Mouse (Mus musculus) stomach, embryonic 15.5 days (tissue): Measurements from ENCODE around the gene Mob1a. TPM values are rescaled to one million over a fixed set of nuclear protein-coding genes. Genes with fewer than 3 reads are reported as not detected.

Source experiments
- ATAC-seq: fragments of 200-750 bp; cut with Nextera tagmentation; 2 replicates; pipeline ENCODE4 v1.8.0; 2017; ENCODE audit warnings: low read depth, moderate number of reproducible peaks, moderate TSS enrichment; ENCODE audit not compliant: insufficient read depth, low FRiP score
- H3K27ac ChIP-seq: fragments of 300-500 bp; sonication (generic); 2 replicates; pipeline ENCODE4 v1.5.1; 2015; ENCODE audit warnings: mild to moderate bottlenecking, inconsistent platforms
- H3K27me3 ChIP-seq: fragments of 300-500 bp; sonication (generic); replicated peaks from 2 replicates; pipeline ENCODE4 v1.6.1; 2015; ENCODE audit warnings: inconsistent platforms
- H3K36me3 ChIP-seq: fragments of 300-500 bp; sonication (generic); 2 replicates; pipeline ENCODE4 v1.6.1; 2015; ENCODE audit warnings: inconsistent platforms
- H3K4me1 ChIP-seq: fragments of 300-500 bp; sonication (generic); 2 replicates; pipeline ENCODE4 v1.6.1; 2015; ENCODE audit warnings: inconsistent platforms
- H3K4me2 ChIP-seq: fragments of 300-500 bp; sonication (generic); 2 replicates; pipeline ENCODE4 v1.6.1; 2015; ENCODE audit warnings: mild to moderate bottlenecking, inconsistent platforms
- H3K4me3 ChIP-seq: fragments of 300-500 bp; sonication (generic); replicated peaks from 2 replicates; pipeline ENCODE4 v1.5.1; 2015; ENCODE audit warnings: inconsistent platforms
- H3K9ac ChIP-seq: fragments of 300-500 bp; sonication (generic); 2 replicates; pipeline ENCODE4 v1.6.1; 2015; ENCODE audit warnings: inconsistent platforms
- H3K9me3 ChIP-seq: fragments of 300-500 bp; sonication (generic); 2 replicates; pipeline ENCODE4 v1.6.1; 2016; ENCODE audit warnings: inconsistent platforms
- WGBS: fragments of 180-500 bp; shearing (Covaris S2); methylation state at CpG from one replicate; pipeline ENCODE4 v1.1.7; 2015; 5-methylcytosine and 5-hydroxymethylcytosine counted together
- polyA plus RNA-seq: library from polyadenylated mRNA; unstranded; fragments of >200 nt; fragmentation: Nextera tagmentation; extraction: Ambion mirVana; gene quantifications from 2 replicates; pipeline ENCODE4 v1.2.1, GENCODE M21; 2015

Gene Mob1a
- polyA plus RNA-seq, 1 experiment from 2014 or later, result 63.5 TPM

GRCm38 (mm10) chr6:83361523-83362248, 35.9 kb downstream of the Mob1a start:
- no peak for ATAC-seq
- 86% methylated on average over 11 of the region's 11 CpGs for WGBS

GRCm38 (mm10) chr6:83363075-83363474, 37.3 kb downstream of the Mob1a start:
- Histone ChIP-seq H3K4me3 (no peak overlapping the region), H3K9ac (no peak overlapping the region), H3K27me3 (no peaks in the 10 kb centered on the region), H3K4me1 (no peaks in the 10 kb centered on the region), H3K4me2 (no peak overlapping the region), H3K27ac (no peak overlapping the region), H3K9me3 (no peaks in the 10 kb centered on the region), H3K36me3 (peaks cover 19% of the 10 kb centered on the region)
- ATAC-seq, result no peak
- 90% methylated on average over 12 of the region's 12 CpGs for WGBS

More at GRCm38 (mm10) chr6:83361523-83362248, 35.9 kb downstream of the Mob1a start:
- H3K4me1 ChIP-seq, result no peaks in the 10 kb centered on the region
- H3K9ac ChIP-seq, result no peak overlapping the region
- H3K9me3 ChIP-seq, result no peaks in the 10 kb centered on the region
- no peaks in the 10 kb centered on the region for H3K27me3 ChIP-seq
- H3K36me3 ChIP-seq, result peaks cover 18% of the 10 kb centered on the region
- H3K27ac ChIP-seq, result no peak overlapping the region
- H3K4me2 ChIP-seq, result no peak overlapping the region
- no peak overlapping the region for H3K4me3 ChIP-seq

GRCm38 (mm10) chr6:83370316-83370965, 44.6 kb downstream of the Mob1a start:
- H3K36me3 ChIP-seq, result peaks cover 71% of the 10 kb centered on the region
- 86% methylated on average over 21 of the region's 21 CpGs for WGBS
- H3K9ac ChIP-seq, result no peak overlapping the region
- no peaks in the 10 kb centered on the region for H3K9me3 ChIP-seq
- H3K4me2 ChIP-seq, result no peak overlapping the region
- no peaks in the 10 kb centered on the region for H3K4me1 ChIP-seq
- no peak overlapping the region for H3K4me3 ChIP-seq
- ATAC-seq, result no peak
- H3K27ac ChIP-seq, result no peak overlapping the region
- no peaks in the 10 kb centered on the region for H3K27me3 ChIP-seq

- H3K27ac ChIP-seq, result no peak overlapping the region
- ATAC-seq, result no peak
- 92% methylated on average over 3 of the region's 3 CpGs for WGBS
Observed at GRCm38 (mm10) chr6:83371350-83371749, 45.5 kb downstream of the Mob1a start.

DNA sequence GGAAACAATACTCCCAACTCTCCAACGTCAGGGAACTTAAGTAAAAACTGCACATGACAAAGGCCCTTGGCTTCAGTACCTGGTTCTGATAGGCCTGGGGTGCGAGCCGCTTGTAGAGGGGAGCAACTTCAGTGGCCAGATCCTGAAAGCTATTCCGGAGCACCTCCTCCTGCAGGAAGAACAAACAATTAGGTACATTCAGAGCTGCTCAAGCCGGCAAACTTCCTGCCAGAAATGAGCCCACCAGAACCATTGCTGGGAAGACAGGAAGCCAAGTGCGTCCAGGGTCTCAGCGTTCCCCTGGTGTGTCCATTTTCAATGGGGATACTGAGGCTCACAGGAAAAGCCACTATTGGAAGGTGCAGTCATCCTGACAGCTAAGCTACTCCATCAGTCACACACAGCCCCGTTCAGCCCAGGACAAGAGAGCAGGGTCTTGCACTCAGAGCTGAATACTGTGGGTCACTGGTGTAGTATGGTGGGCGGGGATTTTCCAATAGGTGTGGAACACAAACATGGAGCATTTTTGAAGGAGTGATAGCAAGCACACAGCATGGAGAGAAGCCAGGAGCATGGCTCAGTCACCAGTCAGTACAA, 48.0 kb downstream of the Mob1a start:
- Histone ChIP-seq H3K27ac (no peak overlapping the region), H3K36me3 (peaks cover 72% of the 10 kb centered on the region), H3K9me3 (no peaks in the 10 kb centered on the region), H3K4me1 (no peaks in the 10 kb centered on the region), H3K9ac (no peak overlapping the region), H3K4me2 (no peak overlapping the region), H3K4me3 (no peak overlapping the region), H3K27me3 (no peaks in the 10 kb centered on the region)
- ATAC-seq, result no peak
- 85% methylated on average over 9 of the region's 9 CpGs for WGBS

More at GRCm38 (mm10) chr6:83371350-83371749, 45.5 kb downstream of the Mob1a start:
- Histone ChIP-seq H3K9ac (no peak overlapping the region), H3K27me3 (no peaks in the 10 kb centered on the region), H3K4me2 (no peak overlapping the region), H3K4me3 (no peak overlapping the region), H3K36me3 (peaks cover 77% of the 10 kb centered on the region), H3K4me1 (no peaks in the 10 kb centered on the region), H3K9me3 (no peaks in the 10 kb centered on the region)

DNA sequence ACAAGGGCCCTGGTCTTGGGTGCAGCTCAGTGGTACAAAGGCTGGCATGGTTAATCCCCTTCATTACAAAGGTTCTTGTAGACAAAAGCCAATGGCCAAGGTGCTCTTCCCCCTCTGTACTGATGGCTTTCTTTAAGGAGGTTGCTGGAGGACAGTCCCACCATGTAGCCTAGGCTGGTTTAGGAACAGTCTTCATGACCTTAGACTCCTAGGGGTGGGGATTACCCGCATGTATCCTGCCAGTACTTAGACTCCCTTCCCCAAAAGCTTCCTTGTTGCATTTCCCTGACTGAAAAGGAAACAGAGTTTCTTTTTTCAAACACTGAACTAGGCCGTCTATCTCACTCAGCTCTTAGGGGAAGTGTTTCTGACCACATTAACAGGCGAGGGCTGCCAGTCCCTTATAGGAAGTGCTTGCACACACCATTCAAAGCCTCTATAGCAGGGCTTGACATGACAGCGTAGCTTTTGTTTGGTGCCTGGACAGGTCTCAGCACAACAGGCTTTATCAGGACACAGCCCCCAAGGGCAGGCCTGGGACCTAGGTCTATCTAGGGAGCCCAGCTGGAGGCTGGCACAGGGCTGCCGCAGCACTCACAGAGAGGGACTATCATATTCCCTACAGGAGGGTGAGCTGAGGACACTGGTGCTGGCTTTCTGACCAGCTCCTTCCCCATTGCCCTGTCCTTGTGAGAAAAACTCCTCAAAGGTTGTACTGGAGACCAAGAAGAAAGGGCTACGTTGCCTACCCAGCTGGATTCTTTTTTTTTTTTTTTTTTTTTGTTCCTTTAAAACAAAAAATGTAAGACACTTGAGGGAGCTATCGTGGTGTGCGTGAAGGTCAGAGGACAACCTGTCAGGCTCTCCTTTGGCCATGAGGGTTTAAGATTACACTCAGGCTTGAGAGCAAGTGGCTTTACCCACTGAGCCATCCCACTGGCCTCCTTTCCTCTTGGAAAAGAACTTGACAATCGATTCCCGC, 56.0 kb downstream of the Mob1a start:
- Histone ChIP-seq H3K4me2 (no peak overlapping the region), H3K4me3 (no peak overlapping the region), H3K9me3 (no peaks in the 10 kb centered on the region), H3K4me1 (no peaks in the 10 kb centered on the region), H3K9ac (no peak overlapping the region), H3K27me3 (no peaks in the 10 kb centered on the region), H3K36me3 (peaks cover 36% of the 10 kb centered on the region), H3K27ac (no peak overlapping the region)
- peak; percentile 80; the same call in 1 of the 2 replicates for ATAC-seq
- WGBS, result 80% methylated on average over 10 of the region's 10 CpGs

DNA sequence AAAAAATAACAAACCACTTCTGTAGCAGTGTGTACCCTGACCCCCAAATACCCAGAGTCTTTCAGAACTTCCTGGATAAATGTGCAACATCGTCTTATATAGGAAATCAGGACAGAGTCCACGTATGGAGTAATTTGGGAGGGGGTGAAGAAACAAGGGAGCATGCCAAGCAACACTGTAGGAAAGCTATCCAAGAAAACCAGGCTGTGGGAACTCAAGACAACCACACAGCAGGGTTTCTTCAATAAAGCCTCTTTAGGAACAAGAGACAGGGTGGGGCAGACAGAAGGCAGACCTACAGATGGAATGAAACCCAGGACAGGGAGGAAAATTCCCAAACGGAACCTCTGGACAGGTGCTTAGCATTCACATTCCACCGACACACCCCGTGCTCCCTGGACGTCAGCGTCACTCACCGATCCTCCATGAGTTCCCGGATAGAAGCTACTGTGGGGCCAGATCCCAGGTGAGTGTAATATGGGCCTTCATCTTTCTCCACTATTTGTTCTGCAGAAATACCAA, 59.8 kb downstream of the Mob1a start:
- Histone ChIP-seq H3K9ac (no peak overlapping the region), H3K9me3 (no peaks in the 10 kb centered on the region), H3K4me3 (no peak overlapping the region), H3K27ac (no peak overlapping the region), H3K36me3 (peaks cover 15% of the 10 kb centered on the region; the same call in 1 of the 2 replicates), H3K4me2 (no peak overlapping the region), H3K27me3 (no peaks in the 10 kb centered on the region), H3K4me1 (no peaks in the 10 kb centered on the region)
- 87% methylated on average over 9 of the region's 9 CpGs for WGBS
- ATAC-seq, result no peak

GRCm38 (mm10) chr6:83392166-83392780, 66.5 kb downstream of the Mob1a start:
- no peak overlapping the region for H3K9ac ChIP-seq
- peaks cover 15% of the 10 kb centered on the region for H3K36me3 ChIP-seq
- no peak overlapping the region for H3K4me2 ChIP-seq
- whole genome bisulfite sequencing, result 66% methylated on average over 8 of the region's 8 CpGs
- H3K4me3 ChIP-seq, result no peak overlapping the region
- peak overlapping the region; percentile 52; the same call in 1 of the 2 replicates for H3K27ac ChIP-seq
- no peaks in the 10 kb centered on the region for H3K27me3 ChIP-seq
- no peaks in the 10 kb centered on the region for H3K4me1 ChIP-seq
- no peaks in the 10 kb centered on the region for H3K9me3 ChIP-seq
- no peak for ATAC-seq

Other genes starting within 250 kb of the Mob1a start
- gene Pcgf1, start 248.1 kb upstream of the Mob1a start, polyA plus RNA-seq, result 29.6 and 34.6 TPM in 2 replicates
- gene Lbx2, start 239.6 kb upstream of the Mob1a start, polyA plus RNA-seq, result 0.59 and 0.63 TPM in 2 replicates
- gene Ccdc142, start 224.4 kb upstream of the Mob1a start, polyA plus RNA-seq, result 2.5 and 3.6 TPM in 2 replicates
- gene Gm42688, start 224.4 kb upstream of the Mob1a start, polyA plus RNA-seq, result 2.7 and 2.8 TPM in 2 replicates
- gene Mrpl53, start 217.0 kb upstream of the Mob1a start, polyA plus RNA-seq, result 122 and 136 TPM in 2 replicates
- gene Mogs, start 210.5 kb upstream of the Mob1a start, polyA plus RNA-seq, result 53.6 and 58.0 TPM in 2 replicates
- gene Wbp1, start 204.5 kb upstream of the Mob1a start, polyA plus RNA-seq, result 91.5 and 101 TPM in 2 replicates
- 11.3 and 11.4 TPM in 2 replicates for gene Ino80b, start 200.6 kb upstream of the Mob1a start, polyA plus RNA-seq
- 31.3 and 31.9 TPM in 2 replicates for gene Rtkn, start 190.6 kb upstream of the Mob1a start, polyA plus RNA-seq
- 3.6 and 5.1 TPM in 2 replicates for gene Wdr54, start 169.6 kb upstream of the Mob1a start, polyA plus RNA-seq
- 2.3 and 2.7 TPM in 2 replicates for gene 1700003E16Rik, start 169.6 kb upstream of the Mob1a start, polyA plus RNA-seq
- 84.7 and 86.1 TPM in 2 replicates for gene Dctn1, start 160.1 kb upstream of the Mob1a start, polyA plus RNA-seq
- gene Slc4a5, start 106.2 kb upstream of the Mob1a start, polyA plus RNA-seq, result 0.26 and 0.40 TPM in 2 replicates
- gene Mthfd2, start 108 bp upstream of the Mob1a start, polyA plus RNA-seq, result 33.7 and 42.0 TPM in 2 replicates
- 149 and 164 TPM in 2 replicates for gene Bola3, start 23.1 kb downstream of the Mob1a start, polyA plus RNA-seq
- gene Tet3, start 133.1 kb downstream of the Mob1a start, polyA plus RNA-seq, result 39.6 and 40.0 TPM in 2 replicates
- 74.3 and 76.2 TPM in 2 replicates for gene Dguok, start 181.0 kb downstream of the Mob1a start, polyA plus RNA-seq
- 1,291 and 1,344 TPM in 2 replicates for gene Actg2, start 210.2 kb downstream of the Mob1a start, polyA plus RNA-seq
- gene Stambp, start 246.7 kb downstream of the Mob1a start, polyA plus RNA-seq, result 23.2 and 24.7 TPM in 2 replicates